Mouse (Mus musculus) MEL (cell line): Measurements from ENCODE around the gene Cntnap5b. TPM values are rescaled to one million over a fixed set of nuclear protein-coding genes. Genes with fewer than 3 reads are reported as not detected.

Experiments
- DNase-seq: peaks from one replicate; pipeline ENCODE4 v3.0.0; 2011; ENCODE audit warnings: low read depth, low spot score
- H3K27ac ChIP-seq: 2 replicates; pipeline ENCODE4 v1.5.1; 2012; ENCODE audit warnings: low read depth, mild to moderate bottlenecking, control low read depth, low read length, moderate library complexity; ENCODE audit not compliant: control insufficient read depth
- H3K27me3 ChIP-seq, 2 experiments: fragments of 150-350 bp in 1 of 2; sonication (generic) in 1 of 2; 2 replicates each; pipeline ENCODE4 v1.6.1; 2012; ENCODE audit warnings: low read length in 2 of 2, mild to moderate bottlenecking in 2 of 2, improper control_type of control experiment in 1 of 2, moderate library complexity in 1 of 2; ENCODE audit not compliant: insufficient read depth in 2 of 2, control insufficient read depth in 1 of 2
- H3K36me3 ChIP-seq, 2 experiments: 2 replicates each; pipeline ENCODE4 v1.6.1; 2012 to 2014; ENCODE audit warnings: low read length in 2 of 2, improper control_type of control experiment in 1 of 2, inconsistent platforms in 1 of 2, mild to moderate bottlenecking in 1 of 2; ENCODE audit not compliant: insufficient read depth in 2 of 2, control insufficient read depth in 1 of 2
- H3K4me1 ChIP-seq, 2 experiments: fragments of 150-350 bp in 1 of 2; sonication (generic) in 1 of 2; 2 replicates each; pipeline ENCODE4 v1.6.1; 2012; ENCODE audit warnings: low read length in 2 of 2, improper control_type of control experiment in 1 of 2, mild to moderate bottlenecking in 1 of 2; ENCODE audit not compliant: insufficient read depth in 2 of 2, control insufficient read depth in 1 of 2
- H3K4me3 ChIP-seq, 2 experiments: fragments of 150-350 bp in 1 of 2; sonication (generic) in 1 of 2; 2 replicates each; pipeline ENCODE4 v1.5.1; 2012; ENCODE audit warnings: low read depth in 2 of 2, low read length in 2 of 2, mild to moderate bottlenecking in 2 of 2, moderate library complexity in 2 of 2, control low read depth in 1 of 2, improper control_type of control experiment in 1 of 2; ENCODE audit not compliant: control insufficient read depth in 1 of 2, insufficient read depth in 1 of 2
- H3K79me2 ChIP-seq: 2 replicates; pipeline ENCODE4 v1.6.1; 2012; ENCODE audit warnings: mild to moderate bottlenecking, low read length, moderate library complexity; ENCODE audit not compliant: control insufficient read depth, poor library complexity, insufficient read depth
- H3K9ac ChIP-seq: 2 replicates; pipeline ENCODE4 v1.6.1; 2012; ENCODE audit warnings: low read depth, mild to moderate bottlenecking, control low read depth, low read length, moderate library complexity; ENCODE audit not compliant: control insufficient read depth, poor library complexity, severe bottlenecking
- H3K9me3 ChIP-seq: fragments of 150-350 bp; sonication (generic); replicated peaks from 2 replicates; pipeline ENCODE4 v1.6.1; 2012; ENCODE audit warnings: mild to moderate bottlenecking, low read length, improper control_type of control experiment, moderate library complexity; ENCODE audit not compliant: insufficient read depth
- CHD1 ChIP-seq: IDR thresholded peaks from 2 replicates; pipeline ENCODE4 v1.6.1; 2012; ENCODE audit warnings: low read depth, mild to moderate bottlenecking, inconsistent platforms, low read length, improper control_type of control experiment
- CHD2 ChIP-seq: IDR thresholded peaks from 2 replicates; pipeline ENCODE4 v1.6.1; 2011; ENCODE audit warnings: low read length, improper control_type of control experiment
- E2F4 ChIP-seq: IDR thresholded peaks from 2 replicates; pipeline ENCODE4 v1.6.1; 2011; ENCODE audit warnings: low read depth, low read length, improper control_type of control experiment, borderline replicate concordance
- HCFC1 ChIP-seq: IDR thresholded peaks from 2 replicates; pipeline ENCODE4 v1.6.1; 2012; ENCODE audit warnings: low read depth, mild to moderate bottlenecking, inconsistent platforms, low read length, improper control_type of control experiment, moderate library complexity
- JUND ChIP-seq: IDR thresholded peaks from 2 replicates; pipeline ENCODE4 v1.6.1; 2011; ENCODE audit warnings: low read depth, mild to moderate bottlenecking, improper control_type of control experiment, low read length
- MAX ChIP-seq: IDR thresholded peaks from 2 replicates; pipeline ENCODE4 v1.6.1; 2011; ENCODE audit warnings: low read length, improper control_type of control experiment
- MXI1 ChIP-seq: IDR thresholded peaks from 2 replicates; pipeline ENCODE4 v1.6.1; 2011; ENCODE audit warnings: mild to moderate bottlenecking, low read depth, low read length, improper control_type of control experiment
- MYB ChIP-seq: IDR thresholded peaks from 2 replicates; pipeline ENCODE4 v1.6.1; 2011; ENCODE audit warnings: mild to moderate bottlenecking, low read depth, low read length, improper control_type of control experiment
- MYC ChIP-seq: IDR thresholded peaks from 2 replicates; pipeline ENCODE4 v1.6.1; 2011; ENCODE audit warnings: low read depth, mild to moderate bottlenecking, low read length, improper control_type of control experiment, moderate library complexity
- NRF1 ChIP-seq: IDR thresholded peaks from 2 replicates; pipeline ENCODE4 v1.6.1; 2014; ENCODE audit warnings: low read depth, mild to moderate bottlenecking, inconsistent platforms, low read length, improper control_type of control experiment, moderate library complexity; ENCODE audit not compliant: poor library complexity, insufficient read depth, severe bottlenecking
- POLR2A ChIP-seq, 2 experiments: IDR thresholded peaks; 2 replicates each; pipeline ENCODE4 v1.6.1; 2011 to 2012; ENCODE audit warnings: low read length in 2 of 2, mild to moderate bottlenecking in 2 of 2, control low read depth in 1 of 2, improper control_type of control experiment in 1 of 2, low read depth in 1 of 2, moderate library complexity in 1 of 2; ENCODE audit not compliant: control insufficient read depth in 1 of 2, insufficient read depth in 1 of 2, poor library complexity in 1 of 2
- RAD21 ChIP-seq: IDR thresholded peaks from 2 replicates; pipeline ENCODE4 v1.6.1; 2011; ENCODE audit warnings: mild to moderate bottlenecking, low read depth, low read length, improper control_type of control experiment
- RCOR1 ChIP-seq: IDR thresholded peaks from 2 replicates; pipeline ENCODE4 v1.6.1; 2012; ENCODE audit warnings: low read depth, mild to moderate bottlenecking, inconsistent platforms, low read length, improper control_type of control experiment
- SIN3A ChIP-seq: IDR thresholded peaks from 2 replicates; pipeline ENCODE4 v1.6.1; 2012; ENCODE audit warnings: low read length, improper control_type of control experiment, inconsistent platforms
- TAL1 ChIP-seq: IDR thresholded peaks from 2 replicates; pipeline ENCODE4 v1.6.1; 2012; ENCODE audit warnings: mild to moderate bottlenecking, inconsistent platforms, low read length, moderate library complexity, mixed read lengths
- TBP ChIP-seq: IDR thresholded peaks from 2 replicates; pipeline ENCODE4 v1.8.0; 2011; ENCODE audit warnings: low read depth, low read length, improper control_type of control experiment
- TCF12 ChIP-seq: IDR thresholded peaks from 2 replicates; pipeline ENCODE4 v1.6.1; 2014; ENCODE audit warnings: low read depth, mild to moderate bottlenecking, inconsistent platforms, low read length, improper control_type of control experiment, moderate library complexity
- UBTF ChIP-seq: IDR thresholded peaks from 2 replicates; pipeline ENCODE4 v1.6.1; 2012; ENCODE audit warnings: low read depth, mild to moderate bottlenecking, inconsistent platforms, low read length, improper control_type of control experiment, moderate library complexity, borderline replicate concordance; ENCODE audit not compliant: insufficient read depth
- USF2 ChIP-seq, 2 experiments: IDR thresholded peaks; 2 replicates each; pipeline ENCODE4 v1.6.1; 2011 to 2012; ENCODE audit warnings: improper control_type of control experiment in 2 of 2, low read length in 2 of 2, borderline replicate concordance in 1 of 2, inconsistent platforms in 1 of 2, low read depth in 1 of 2, mild to moderate bottlenecking in 1 of 2; ENCODE audit not compliant: insufficient read depth in 1 of 2
- ZC3H11A ChIP-seq: IDR thresholded peaks from 2 replicates; pipeline ENCODE4 v1.6.1; 2012; ENCODE audit warnings: low read depth, mild to moderate bottlenecking, inconsistent platforms, low read length, improper control_type of control experiment
- ZKSCAN1 ChIP-seq: IDR thresholded peaks from 2 replicates; pipeline ENCODE4 v1.6.1; 2012; ENCODE audit warnings: low read depth, mild to moderate bottlenecking, inconsistent platforms, low read length, improper control_type of control experiment, moderate library complexity
- ZMIZ1 ChIP-seq: IDR thresholded peaks from 2 replicates; pipeline ENCODE4 v1.6.1; 2012; ENCODE audit warnings: low read depth, mild to moderate bottlenecking, inconsistent platforms, low read length, improper control_type of control experiment, moderate library complexity
- polyA plus RNA-seq, 2 experiments: library from polyadenylated mRNA; stranded (reverse) in 1 of 2; unstranded in 1 of 2; fragments of >175 nt in 1 of 2; fragments of >200 nt in 1 of 2; gene quantifications; 2 replicates each; pipeline versions ENCODE4 v1.2.1 to v1.2.4; 2012; ENCODE audit warnings: low replicate concordance in 2 of 2, low read depth in 1 of 2; ENCODE audit not compliant: insufficient read length in 2 of 2, insufficient read depth in 1 of 2, missing spikeins in 1 of 2
- total RNA-seq: library from RNA; depleted of rRNA; stranded (reverse); fragments of 300-350 nt; gene quantifications from 2 replicates; pipeline ENCODE4 v1.2.3, GENCODE M21; 2012

Gene Cntnap5b
- total and polyA plus RNA-seq, 3 experiments: not detected

GRCm38 (mm10) chr1:100006021-100006745 lies 233.6 kb downstream of the Cntnap5b start:
- H3K27me3 ChIP-seq: no peaks in the 10 kb centered on the region
- H3K4me3 ChIP-seq: no peak overlapping the region
- H3K9ac ChIP-seq: no peak overlapping the region
- H3K36me3 ChIP-seq: no peaks in the 10 kb centered on the region
- no peak for TF ChIP-seq ZMIZ1
- no peak for TF ChIP-seq POLR2A (IDR thresholded peaks at IDR 0.05; ENCODE audit: control insufficient read depth in 1 of 2, insufficient read depth in 1 of 2, low read depth in 1 of 2, low read length in 2 of 2, poor library complexity in 1 of 2)
- no peak for TF ChIP-seq TBP
- no peak for TF ChIP-seq ZKSCAN1
- no peak for TF ChIP-seq ZC3H11A
- no peak for TF ChIP-seq HCFC1
- TF ChIP-seq JUND: no peak
- TF ChIP-seq TCF12: no peak
- no peak for TF ChIP-seq MXI1
- no peak for TF ChIP-seq MYB
- no peak for TF ChIP-seq CHD2
- no peak for TF ChIP-seq RCOR1
- no peak for TF ChIP-seq NRF1
- no peak for TF ChIP-seq TAL1
- no peak for TF ChIP-seq E2F4
- no peak for TF ChIP-seq MYC
- no peak for TF ChIP-seq CHD1
- TF ChIP-seq USF2 (IDR thresholded peaks at IDR 0.05; ENCODE audit: borderline replicate concordance in 1 of 2, insufficient read depth in 1 of 2, low read depth in 1 of 2, low read length in 2 of 2): no peak
- no peak for TF ChIP-seq SIN3A
- DNase-seq: no peak
- no peaks in the 10 kb centered on the region for H3K79me2 ChIP-seq
- no peaks in the 10 kb centered on the region for H3K4me1 ChIP-seq
- no peaks in the 10 kb centered on the region for H3K9me3 ChIP-seq
- H3K27ac ChIP-seq: no peak overlapping the region

GRCm38 (mm10) chr1:100041808-100042207 lies 269.2 kb downstream of the Cntnap5b start:
- no peaks in the 10 kb centered on the region for H3K27me3 ChIP-seq
- no peak overlapping the region for H3K4me3 ChIP-seq
- H3K36me3 ChIP-seq: no peaks in the 10 kb centered on the region
- no peak overlapping the region for H3K27ac ChIP-seq
- H3K4me1 ChIP-seq: no peaks in the 10 kb centered on the region
- no peaks in the 10 kb centered on the region for H3K9me3 ChIP-seq
- no peaks in the 10 kb centered on the region for H3K79me2 ChIP-seq
- DNase-seq: no peak
- H3K9ac ChIP-seq: no peak overlapping the region
- TF ChIP-seq MAX: no peak
- no peak for TF ChIP-seq NRF1
- TF ChIP-seq RAD21: no peak
- no peak for TF ChIP-seq UBTF
- TF ChIP-seq MYB: no peak
